Mouse (Mus musculus): ENCODE results near the gene B3gnt2.

Gene B3gnt2

DNA sequence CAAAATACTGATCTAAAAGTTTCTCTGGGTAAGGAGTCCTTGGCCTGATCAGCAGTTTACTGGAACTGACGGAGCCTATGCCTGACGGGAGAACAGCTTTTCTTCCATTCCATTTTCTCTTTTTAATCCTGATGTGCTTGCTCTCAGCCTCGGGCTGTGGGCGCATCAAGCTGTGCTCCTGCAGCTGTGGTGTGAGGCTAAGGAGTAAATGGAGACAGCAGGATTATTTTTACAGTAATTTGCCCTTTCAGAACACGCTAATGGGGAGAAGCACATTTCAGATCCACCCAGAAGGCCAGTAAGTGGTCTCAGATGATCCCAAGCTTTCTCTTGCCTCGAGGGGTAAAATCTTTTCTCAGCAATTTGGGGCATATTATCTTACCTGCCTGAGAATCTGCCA is 14.0 kb upstream of the B3gnt2 start:
- in situ Hi-C loops (cut with MboI; ENCODE audit: low pct_unique_long_range_greater_than_20kb in 1 of 2, low sequenced_read_pairs in 2 of 2, unreplicated experiment in 1 of 2) = no loop called here

DNA sequence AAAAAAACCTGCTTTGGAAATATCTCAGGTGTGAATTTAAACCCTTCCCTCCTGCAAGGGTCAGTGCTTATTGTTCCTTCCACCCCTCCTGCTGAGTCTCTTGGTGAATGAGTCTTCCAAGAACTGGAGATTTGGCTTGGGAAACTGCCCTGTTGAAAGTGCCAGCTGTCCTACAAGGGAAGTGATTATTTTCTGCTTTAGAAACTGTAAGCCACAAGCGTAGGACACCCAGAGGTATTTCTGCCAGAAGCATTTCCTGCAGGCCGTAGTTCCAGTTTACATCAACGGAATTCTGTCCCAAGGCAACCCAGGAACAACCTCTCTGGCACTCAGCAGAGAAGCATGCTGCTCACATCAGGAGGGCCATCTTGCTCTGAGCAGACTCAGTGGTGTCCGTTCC is 12.6 kb upstream of the B3gnt2 start:
- in situ Hi-C loops (cut with MboI; ENCODE audit: low pct_unique_long_range_greater_than_20kb in 1 of 2, low sequenced_read_pairs in 2 of 2, unreplicated experiment in 1 of 2) = no loop called here

DNA sequence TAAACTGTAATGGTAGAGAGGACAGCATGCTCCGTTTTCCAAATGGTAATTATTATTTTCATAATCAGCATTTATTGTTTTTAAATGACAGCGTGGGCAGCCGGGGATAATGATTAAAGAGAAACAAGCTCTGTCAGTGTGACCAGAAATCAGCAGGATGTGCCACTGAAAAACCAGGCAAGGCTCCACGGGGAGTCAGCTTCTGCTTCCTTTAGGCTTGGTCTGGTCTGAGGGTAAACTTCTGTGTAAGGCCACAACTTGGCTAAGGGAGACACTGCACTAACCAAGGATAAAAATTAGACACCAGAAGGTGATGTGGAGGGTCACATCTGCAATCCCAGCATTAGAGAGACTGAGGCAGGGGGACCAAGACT is 11.5 kb upstream of the B3gnt2 start:
- in situ Hi-C loops (cut with MboI; ENCODE audit: low pct_unique_long_range_greater_than_20kb in 1 of 2, low sequenced_read_pairs in 2 of 2, unreplicated experiment in 1 of 2) = no loop called here

DNA sequence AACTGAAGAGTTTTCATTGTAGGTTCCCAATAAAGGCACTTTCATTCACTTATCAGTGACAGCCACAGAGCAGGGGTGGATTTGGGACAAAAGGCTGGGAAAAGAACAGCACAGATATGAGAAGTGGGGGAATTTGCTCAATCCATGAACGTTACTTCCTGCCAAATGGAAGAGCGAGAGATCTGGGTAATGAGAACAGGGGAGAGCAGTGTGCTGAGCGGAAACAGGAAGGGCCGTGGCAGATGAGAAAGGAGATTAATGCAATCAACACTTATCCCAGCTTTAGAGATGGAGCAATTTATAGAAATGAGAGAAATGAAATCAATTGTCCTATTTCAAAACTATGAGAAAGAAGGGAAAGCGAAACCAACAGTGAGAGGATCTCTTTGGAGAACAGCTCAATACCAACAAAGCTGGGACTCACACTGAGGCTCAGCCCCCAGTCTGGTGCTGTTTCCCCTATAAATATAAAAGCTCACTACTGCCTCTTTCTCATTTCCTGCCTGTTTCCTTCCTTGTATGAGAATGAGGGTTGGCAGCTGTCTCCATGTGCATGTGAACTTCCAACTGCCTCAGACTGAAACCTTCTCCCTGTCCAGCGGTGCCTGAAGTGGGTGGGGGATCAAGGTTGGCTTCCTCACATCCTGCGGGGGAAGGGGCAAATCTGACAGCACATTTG is 11.0 kb upstream of the B3gnt2 start:
- in situ Hi-C loops (cut with MboI; ENCODE audit: low pct_unique_long_range_greater_than_20kb in 1 of 2, low sequenced_read_pairs in 2 of 2, unreplicated experiment in 1 of 2) = no loop called here

DNA sequence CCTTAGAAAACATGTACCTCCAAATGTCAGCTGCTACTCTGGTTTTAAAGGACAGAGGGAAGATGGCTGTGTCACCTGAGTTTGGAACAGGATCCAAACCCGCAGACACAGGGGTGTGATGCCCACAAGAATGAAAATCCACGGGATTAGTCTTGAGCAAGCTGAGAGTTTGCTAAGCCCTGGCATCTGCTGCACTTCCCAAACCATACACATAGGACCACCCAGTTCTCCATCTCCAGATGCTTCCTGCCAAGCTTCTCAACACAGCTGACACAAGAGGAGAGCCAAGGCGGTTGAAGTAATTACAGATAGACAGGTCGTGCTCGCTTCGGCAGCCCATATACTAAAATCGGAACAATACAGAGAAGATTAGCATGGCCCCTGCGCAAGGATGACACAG is 7.8 kb upstream of the B3gnt2 start:
- in situ Hi-C loops (cut with MboI; ENCODE audit: low pct_unique_long_range_greater_than_20kb in 1 of 2, low sequenced_read_pairs in 2 of 2, unreplicated experiment in 1 of 2) = no loop called here

DNA sequence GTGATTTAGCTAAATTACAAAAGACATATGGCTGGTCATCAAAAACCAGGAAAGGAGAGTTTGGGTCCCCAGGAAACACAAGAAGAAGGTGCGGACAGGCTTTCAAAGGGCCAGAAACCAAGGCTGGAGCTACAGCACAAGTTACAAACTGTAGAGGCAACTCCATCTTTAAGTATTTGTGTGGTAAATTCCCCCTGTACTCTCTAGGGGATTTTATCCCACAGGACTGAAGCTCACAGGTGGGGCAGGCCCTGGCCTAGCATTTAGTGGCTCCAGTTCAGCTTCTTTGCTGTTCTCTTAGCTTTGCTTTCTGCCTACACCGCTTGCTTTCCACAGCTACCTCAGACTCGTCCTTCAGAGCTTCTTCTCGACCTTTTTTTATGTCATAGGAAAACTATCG is 6.9 kb upstream of the B3gnt2 start:
- in situ Hi-C loops (cut with MboI; ENCODE audit: low pct_unique_long_range_greater_than_20kb in 1 of 2, low sequenced_read_pairs in 2 of 2, unreplicated experiment in 1 of 2) = no loop called here

DNA sequence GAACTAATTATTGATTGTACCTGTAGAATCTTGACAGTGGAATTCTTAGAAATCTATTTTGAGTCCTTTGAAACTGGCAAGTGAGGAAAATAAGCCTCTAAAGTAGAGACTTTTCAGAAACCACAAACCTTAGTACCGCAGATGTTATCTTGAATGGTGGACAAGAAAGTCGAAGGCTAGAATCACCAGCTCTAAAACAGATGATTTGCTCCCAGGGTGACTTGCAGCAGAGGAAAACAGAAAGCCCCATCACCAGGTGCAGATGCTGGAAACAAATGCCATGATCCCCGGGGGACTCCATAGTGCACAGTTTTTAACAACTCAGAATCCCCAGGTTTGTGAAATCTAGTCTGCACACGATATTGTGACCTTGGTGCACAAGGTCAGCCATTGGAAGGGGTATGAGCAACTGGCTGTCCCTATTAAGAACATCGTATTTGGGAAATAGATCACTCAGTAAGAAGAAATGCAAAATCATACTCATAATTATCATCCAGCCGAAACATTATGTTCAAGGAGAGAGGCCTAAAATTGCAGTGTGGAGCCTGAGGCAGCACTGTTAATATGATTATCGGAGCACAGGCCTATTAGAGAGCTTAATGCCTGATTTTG is 5.0 kb upstream of the B3gnt2 start:
- in situ Hi-C loops (cut with MboI; ENCODE audit: low pct_unique_long_range_greater_than_20kb in 1 of 2, low sequenced_read_pairs in 2 of 2, unreplicated experiment in 1 of 2) = no loop called here

DNA sequence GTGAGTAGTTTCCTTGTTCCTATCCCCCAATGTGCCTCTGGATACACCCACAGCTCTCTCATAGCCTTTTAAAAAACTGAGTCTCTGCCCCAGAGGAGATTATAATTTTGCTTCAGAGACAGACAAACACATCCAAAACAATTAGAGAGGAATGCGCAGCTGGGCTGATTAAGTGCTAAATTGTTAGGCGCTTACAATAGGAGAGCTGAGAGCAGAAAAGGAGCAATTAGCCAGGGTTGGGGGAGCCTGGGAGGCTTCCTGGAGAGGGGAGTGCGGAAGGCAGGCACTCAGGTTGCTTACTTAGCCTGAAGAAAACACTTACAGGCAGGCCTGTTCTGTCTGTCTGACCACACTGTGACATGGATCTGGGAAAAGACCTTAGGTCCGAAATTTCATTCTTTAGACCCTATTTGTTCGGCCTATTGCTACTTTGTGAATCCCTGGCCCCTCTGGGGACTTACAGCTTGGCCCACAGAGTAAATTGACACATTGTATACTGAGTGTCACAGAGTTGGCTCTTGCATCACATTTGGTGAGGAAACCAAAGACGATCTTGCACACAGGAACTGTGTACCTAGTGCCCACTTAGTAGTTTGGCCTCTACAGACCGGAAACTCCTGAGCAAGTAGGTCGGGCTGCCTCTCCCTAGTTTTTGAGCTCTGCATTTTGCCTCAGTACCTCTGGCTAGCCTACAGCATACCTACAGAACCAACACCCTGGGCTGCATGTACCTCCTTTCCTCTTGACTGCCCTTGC is 3.7 kb upstream of the B3gnt2 start:
- in situ Hi-C loops (cut with MboI; ENCODE audit: low pct_unique_long_range_greater_than_20kb in 1 of 2, low sequenced_read_pairs in 2 of 2, unreplicated experiment in 1 of 2) = loop anchor here in 1 of 2 experiments (5.0 kb wide), 1 partner anchor 87 kb away; no protein-coding TSS in a partner anchor

DNA sequence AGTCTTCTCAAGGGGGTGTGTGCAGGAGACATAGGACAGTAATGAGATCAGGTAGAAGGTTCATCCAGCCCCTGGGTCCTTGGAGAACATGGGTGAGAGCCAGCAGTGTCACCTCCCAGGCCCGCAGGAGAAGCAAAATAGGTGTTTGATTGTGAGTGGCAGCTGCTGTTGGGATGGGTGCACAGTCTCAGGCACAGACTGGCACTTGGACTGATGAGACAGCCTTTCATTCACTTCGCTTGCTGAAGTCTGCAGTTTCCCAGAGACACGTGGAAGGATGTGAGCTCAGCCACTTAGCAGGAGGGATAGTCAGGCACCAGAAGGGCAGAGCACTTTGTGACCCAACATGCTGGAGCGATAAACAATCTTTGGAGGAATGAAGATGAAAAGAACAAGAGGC is 2.8 kb upstream of the B3gnt2 start:
- in situ Hi-C loops (cut with MboI; ENCODE audit: low pct_unique_long_range_greater_than_20kb in 1 of 2, low sequenced_read_pairs in 2 of 2, unreplicated experiment in 1 of 2) = loop anchor here in 1 of 2 experiments (5.0 kb wide), 1 partner anchor 86 kb away; no protein-coding TSS in a partner anchor

DNA sequence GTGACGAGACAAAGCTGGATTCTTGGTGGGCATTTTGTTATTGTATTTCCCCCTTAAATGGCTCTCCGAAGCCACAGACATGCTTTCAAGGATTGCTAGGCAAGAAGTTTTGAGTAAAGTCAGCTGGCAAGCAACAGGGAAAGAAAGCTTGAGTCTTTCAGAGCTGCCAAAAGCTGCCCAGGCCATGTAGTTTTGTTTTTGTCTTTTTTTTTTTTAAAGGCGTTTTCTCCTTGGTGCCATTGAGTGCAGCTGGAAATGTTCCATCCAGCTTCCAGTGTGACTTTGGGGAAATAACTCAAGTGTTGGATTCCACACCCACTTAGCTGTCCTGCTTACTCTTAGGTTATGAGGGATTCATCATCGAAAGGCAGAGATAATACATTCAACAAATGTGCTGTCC is 554 bp upstream of the B3gnt2 start:
- in situ Hi-C loops (cut with MboI; ENCODE audit: low pct_unique_long_range_greater_than_20kb in 1 of 2, low sequenced_read_pairs in 2 of 2, unreplicated experiment in 1 of 2) = loop anchor here in 1 of 2 experiments (5.0 kb wide), 1 partner anchor 84 kb away; no protein-coding TSS in a partner anchor

DNA sequence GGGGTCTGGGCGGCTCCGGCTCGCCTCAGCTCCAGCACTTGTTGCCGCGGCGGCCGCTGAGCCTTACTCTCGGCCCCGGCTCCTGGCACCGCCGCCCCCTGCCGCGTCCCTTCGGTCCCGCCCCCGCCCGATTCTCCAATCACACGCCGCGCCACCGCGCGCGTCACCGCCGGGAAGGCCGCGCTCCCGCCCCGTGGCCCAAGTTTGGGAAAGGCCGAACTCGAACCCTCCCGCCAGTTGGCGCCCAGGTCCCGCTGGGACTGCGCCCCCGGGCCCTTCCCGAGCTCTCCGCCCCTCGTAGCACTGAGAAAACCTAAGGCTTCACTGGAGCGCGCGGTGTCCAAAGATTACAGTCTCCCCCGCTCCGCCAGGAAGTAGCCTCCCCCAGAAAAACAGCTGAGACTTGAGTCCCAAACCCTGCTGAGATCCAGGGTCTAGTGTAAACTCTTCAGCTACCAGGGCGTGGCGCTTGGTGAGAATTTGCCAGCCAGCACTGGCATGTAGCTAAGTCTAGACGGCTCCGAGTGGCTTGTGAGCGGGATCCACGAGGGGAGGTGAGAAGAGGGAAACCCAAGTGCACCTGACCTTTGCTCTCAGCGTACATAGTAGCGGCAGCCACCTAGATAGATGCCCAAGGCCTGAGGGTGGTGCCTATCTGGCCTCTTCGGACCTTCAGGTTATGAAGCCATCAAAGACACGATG is 977 bp downstream of the B3gnt2 start:
- in situ Hi-C loops (cut with MboI; ENCODE audit: low pct_unique_long_range_greater_than_20kb in 1 of 2, low sequenced_read_pairs in 2 of 2, unreplicated experiment in 1 of 2) = loop anchor here in 1 of 2 experiments (5.0 kb wide), 1 partner anchor 82 kb away; no protein-coding TSS in a partner anchor

DNA sequence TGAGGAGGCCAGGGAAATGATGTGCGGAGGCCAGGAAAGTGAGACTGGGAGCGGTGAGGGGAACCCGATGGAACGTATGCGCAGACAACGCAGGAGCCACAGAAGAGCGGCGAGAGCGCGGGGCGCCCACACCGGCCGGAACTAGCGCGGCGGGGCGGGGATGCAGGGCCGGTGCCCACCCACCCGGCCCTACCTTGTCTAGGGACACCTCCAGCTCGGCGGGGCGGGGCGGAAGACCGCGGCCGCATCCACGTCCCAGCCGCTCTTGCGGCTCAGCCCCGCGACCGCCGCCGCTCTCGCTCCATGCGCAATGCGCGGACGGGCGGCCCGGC is 1.5 kb downstream of the B3gnt2 start:
- in situ Hi-C loops (cut with MboI; ENCODE audit: low pct_unique_long_range_greater_than_20kb in 1 of 2, low sequenced_read_pairs in 2 of 2, unreplicated experiment in 1 of 2) = no loop called here

DNA sequence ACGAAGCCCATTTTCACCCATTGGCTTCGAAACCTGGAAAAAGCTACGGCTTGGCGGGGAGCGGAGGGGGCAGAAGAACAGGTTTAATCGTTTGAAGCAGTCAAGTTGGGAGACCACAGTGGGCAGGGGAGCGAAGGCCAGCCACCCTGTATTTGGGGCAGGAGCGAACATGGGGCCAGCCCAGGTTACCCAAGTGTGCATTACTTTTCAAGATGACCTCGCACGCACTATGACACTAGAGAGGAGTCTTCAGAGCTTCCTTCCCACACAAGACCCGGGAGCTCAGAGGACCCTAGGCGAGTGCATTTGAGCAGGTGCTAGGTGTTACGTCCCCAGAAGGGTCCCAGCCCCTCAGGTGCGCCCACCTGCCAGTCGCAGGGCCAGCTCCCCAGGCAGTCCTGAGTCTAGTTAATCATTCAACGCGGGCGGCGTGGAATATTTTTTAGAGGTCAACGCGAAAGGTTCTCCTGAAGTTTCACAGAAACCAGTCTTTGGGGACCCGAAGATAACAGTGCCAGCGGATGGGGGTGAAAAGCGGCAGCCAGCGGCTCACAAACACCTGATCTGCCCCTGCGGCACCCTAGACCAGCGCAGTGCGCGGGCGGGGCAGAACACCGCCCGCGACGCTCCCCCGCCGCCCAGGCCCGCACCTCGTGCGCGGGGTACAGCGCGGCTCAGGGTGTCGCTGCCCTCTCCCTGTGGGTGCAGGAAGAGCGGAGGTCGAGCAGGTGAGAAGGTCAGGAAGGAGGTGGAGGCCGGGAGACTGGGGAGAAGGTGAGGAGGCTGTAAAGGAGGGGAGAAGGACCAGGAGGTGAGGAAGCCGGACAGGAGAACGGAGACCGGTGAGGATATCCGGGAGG is 2.1 kb downstream of the B3gnt2 start:
- in situ Hi-C loops (cut with MboI; ENCODE audit: low pct_unique_long_range_greater_than_20kb in 1 of 2, low sequenced_read_pairs in 2 of 2, unreplicated experiment in 1 of 2) = no loop called here

DNA sequence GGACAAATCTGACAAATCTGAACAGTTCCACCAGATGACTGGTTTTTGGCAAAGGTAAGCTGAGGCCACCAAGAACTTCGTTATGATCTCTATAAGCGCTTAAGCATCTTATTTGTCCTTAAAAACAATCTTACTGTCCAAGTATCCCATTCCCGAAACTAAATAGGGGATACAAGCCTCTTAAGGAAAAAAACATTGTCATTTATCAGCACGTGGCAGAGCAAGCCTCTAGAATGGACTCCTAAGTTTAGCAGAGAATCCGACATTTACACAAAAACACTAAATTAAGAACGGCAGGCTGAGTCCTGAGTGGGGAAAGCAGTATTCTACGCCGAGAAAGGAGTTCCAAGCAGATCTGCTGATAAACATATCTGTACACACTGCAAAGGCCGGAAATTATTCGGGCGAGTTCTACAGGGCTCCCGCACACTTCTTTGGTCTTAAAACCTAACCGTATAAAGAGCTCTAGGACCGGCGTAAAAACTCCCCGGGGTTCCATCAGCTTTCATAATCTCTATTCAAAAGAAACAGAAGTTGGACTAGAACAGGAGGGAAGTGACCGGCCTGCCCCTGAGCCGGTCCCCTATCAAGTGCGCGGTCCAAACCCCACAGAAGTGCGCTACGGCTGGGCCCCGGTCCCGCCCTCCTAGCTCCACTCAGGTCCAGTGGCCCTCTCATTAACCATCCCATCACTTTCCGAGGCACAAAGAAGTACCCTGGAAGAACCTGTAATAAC is 2.9 kb downstream of the B3gnt2 start:
- in situ Hi-C loops (cut with MboI; ENCODE audit: low pct_unique_long_range_greater_than_20kb in 1 of 2, low sequenced_read_pairs in 2 of 2, unreplicated experiment in 1 of 2) = no loop called here

DNA sequence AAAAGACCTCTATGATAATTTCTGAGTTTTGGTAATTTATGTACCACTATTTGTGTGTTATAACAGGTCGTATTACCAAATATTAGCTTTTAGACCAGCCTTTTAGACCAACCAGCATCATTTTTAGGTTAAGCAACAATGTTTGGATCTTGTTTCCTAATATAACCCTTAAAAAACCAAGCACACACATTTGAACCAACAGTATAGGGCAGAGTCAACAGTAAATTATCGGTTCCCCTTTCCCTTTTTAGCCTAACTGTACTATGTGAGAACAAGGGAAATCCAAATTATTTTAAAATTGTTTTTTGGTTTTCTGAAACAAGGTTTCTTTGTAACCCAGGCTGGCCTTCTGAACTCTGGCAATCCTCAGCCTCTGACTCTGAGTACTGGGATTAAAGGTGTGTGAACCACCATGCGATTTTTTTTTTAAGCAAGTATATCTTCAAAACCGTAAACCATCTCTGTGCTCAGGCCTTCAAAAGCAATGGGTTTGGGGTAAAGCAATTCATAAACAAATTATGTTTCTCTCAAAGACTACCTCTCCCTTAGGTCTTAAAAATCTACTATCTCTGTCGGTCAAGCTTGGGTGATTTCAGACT is 3.6 kb downstream of the B3gnt2 start:
- in situ Hi-C loops (cut with MboI; ENCODE audit: low pct_unique_long_range_greater_than_20kb in 1 of 2, low sequenced_read_pairs in 2 of 2, unreplicated experiment in 1 of 2) = no loop called here

DNA sequence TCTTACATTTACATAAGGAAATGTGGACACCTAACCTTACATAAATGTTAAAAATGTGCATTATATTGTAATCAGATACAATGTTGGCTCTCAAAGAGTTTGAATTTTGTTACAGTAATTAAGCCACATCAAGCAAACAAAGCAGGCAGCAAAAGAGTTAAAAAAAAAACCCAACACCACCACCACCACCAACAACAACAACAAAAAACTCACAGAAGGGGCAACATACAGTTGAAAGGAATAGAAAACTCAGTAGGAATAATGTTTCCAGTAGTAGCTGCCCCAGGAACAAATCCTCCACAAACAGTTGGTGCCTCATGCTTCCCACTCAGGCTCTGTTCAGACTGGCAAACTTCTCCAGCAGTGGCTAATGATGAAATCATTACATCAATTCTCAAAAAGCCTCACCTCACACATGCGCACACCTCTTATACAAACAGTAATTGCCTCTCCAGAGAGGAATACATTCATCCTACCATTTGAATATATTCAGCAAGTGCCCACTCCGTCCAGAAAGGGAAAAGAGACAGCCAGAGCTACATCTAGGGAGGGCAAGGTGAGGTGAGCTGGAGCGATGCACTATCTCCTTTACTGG is 4.3 kb downstream of the B3gnt2 start:
- in situ Hi-C loops (cut with MboI; ENCODE audit: low pct_unique_long_range_greater_than_20kb in 1 of 2, low sequenced_read_pairs in 2 of 2, unreplicated experiment in 1 of 2) = no loop called here

DNA sequence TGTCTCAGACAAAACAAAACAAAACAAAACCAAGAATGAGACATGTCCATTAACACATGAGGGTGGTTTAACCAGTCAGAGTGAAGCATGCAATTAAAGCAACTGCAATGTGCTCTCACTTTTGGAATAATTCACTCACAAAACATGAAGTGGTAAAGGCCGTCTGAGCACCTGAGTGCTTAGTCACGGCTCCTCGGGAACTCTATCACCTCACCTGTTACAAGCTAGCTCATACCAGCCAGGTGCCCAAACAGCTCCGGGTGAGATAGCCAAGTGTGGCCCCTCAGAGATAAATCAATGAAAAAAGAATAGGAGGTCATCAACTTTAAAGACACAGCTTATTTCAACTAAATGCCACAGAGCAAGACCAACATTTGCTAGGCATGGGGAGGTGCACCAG is 6.2 kb downstream of the B3gnt2 start:
- in situ Hi-C loops (cut with MboI; ENCODE audit: low pct_unique_long_range_greater_than_20kb in 1 of 2, low sequenced_read_pairs in 2 of 2, unreplicated experiment in 1 of 2) = no loop called here
